Mouse (Mus musculus) testis, adult 2 months (tissue): ENCODE measurements around the gene Rpgrip1l. TPM values are rescaled to one million over a fixed set of nuclear protein-coding genes. Genes with fewer than 3 reads are reported as not detected.

Experiments
- H3K27ac ChIP-seq: fragments of 200-500 bp; 2 replicates; pipeline ENCODE4 v1.5.1; 2012; ENCODE audit warnings: low read depth, low read length; ENCODE audit not compliant: control insufficient read depth, insufficient read depth
- H3K27me3 ChIP-seq: fragments of 200-500 bp; 2 replicates; pipeline ENCODE4 v1.6.1; 2012; ENCODE audit warnings: mild to moderate bottlenecking, low read length, moderate library complexity; ENCODE audit not compliant: control insufficient read depth, insufficient read depth
- H3K36me3 ChIP-seq: fragments of 200-500 bp; 2 replicates; pipeline ENCODE4 v1.6.1; 2012; ENCODE audit warnings: mild to moderate bottlenecking, low read length; ENCODE audit not compliant: control insufficient read depth, insufficient read depth
- H3K4me1 ChIP-seq: fragments of 200-500 bp; 2 replicates; pipeline ENCODE4 v1.6.1; 2012; ENCODE audit warnings: low read length; ENCODE audit not compliant: control insufficient read depth, insufficient read depth
- H3K4me3 ChIP-seq: fragments of 200-500 bp; 2 replicates; pipeline ENCODE4 v1.5.1; 2012; ENCODE audit warnings: low read depth, mild to moderate bottlenecking, low read length, moderate library complexity, mixed read lengths; ENCODE audit not compliant: control insufficient read depth
- CTCF ChIP-seq: fragments of 200-500 bp; IDR thresholded peaks from 2 replicates; pipeline ENCODE4 v1.5.1; 2012; ENCODE audit warnings: low read depth, mild to moderate bottlenecking, inconsistent platforms, low read length, moderate library complexity; ENCODE audit not compliant: control insufficient read depth, insufficient read depth, insufficient replicate concordance
- POLR2A ChIP-seq: fragments of 200-500 bp; IDR thresholded peaks from 2 replicates; pipeline ENCODE4 v1.6.1; 2012; ENCODE audit warnings: low read depth, mild to moderate bottlenecking, inconsistent platforms, low read length, moderate library complexity; ENCODE audit not compliant: control insufficient read depth
- polyA plus RNA-seq: library from polyadenylated mRNA; depleted of rRNA; stranded (reverse); fragments of >200 nt; gene quantifications from 2 replicates; pipeline ENCODE4 v1.2.3, GENCODE M21; 2012

Gene Rpgrip1l
- polyA plus RNA-seq, 1 experiment = 20.4 TPM

DNA sequence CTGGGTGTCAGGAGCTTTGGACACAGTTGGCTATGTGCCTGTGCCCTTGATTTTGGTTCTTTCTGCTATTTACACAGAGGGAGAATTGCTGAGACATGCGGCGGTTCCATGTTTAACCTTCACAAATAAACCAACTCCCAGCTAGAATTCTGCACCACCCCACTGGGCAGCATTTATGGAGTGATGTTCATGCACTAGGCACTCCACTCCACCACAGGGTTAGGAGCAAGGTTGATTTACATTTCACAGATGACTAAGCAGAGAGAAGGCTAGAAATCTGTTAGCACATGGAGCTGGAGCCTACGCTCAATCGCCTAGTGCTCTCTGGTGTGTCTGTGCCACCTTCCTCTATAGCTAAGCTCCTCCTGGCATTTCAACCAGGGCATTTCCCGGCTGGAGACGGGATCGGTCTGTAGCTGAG lies 85.6 kb downstream of the Rpgrip1l start:
- TF ChIP-seq CTCF = no peak
- no peak for TF ChIP-seq POLR2A
- Histone ChIP-seq H3K4me1 (no peaks in the 10 kb centered on the region), H3K27me3 (no peaks in the 10 kb centered on the region), H3K27ac (no peak overlapping the region), H3K4me3 (no peak overlapping the region), H3K36me3 (no peaks in the 10 kb centered on the region; the same call in 1 of the 2 replicates)

- Histone ChIP-seq H3K36me3 (no peaks in the 10 kb centered on the region; the same call in 1 of the 2 replicates), H3K27me3 (no peaks in the 10 kb centered on the region), H3K4me3 (no peak overlapping the region), H3K4me1 (no peaks in the 10 kb centered on the region), H3K27ac (no peak overlapping the region)
- no peak for TF ChIP-seq CTCF
- no peak for TF ChIP-seq POLR2A
Measured at GRCm38 (mm10) chr8:91224227-91224626, 88.8 kb downstream of the Rpgrip1l start.

DNA sequence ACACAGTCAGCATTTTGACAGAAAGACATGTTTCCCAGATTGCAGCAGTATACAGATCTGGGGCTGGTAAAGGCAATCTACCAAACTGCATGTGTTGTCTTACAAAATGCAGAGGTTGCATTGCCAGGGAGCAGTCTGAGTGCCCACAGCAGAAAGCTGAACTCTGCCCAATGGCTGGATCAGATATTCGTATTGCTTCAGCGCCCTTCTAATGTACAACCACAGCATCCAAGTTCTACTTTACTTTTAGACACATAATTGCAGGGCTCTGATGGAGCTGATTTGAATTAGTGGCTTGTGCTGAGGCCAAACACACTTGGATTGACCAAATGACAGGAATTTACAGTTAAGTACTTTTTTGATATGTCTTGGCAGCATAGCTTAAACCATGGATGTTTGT lies 91.2 kb downstream of the Rpgrip1l start:
- Histone ChIP-seq H3K27ac (no peak overlapping the region), H3K4me3 (no peak overlapping the region)
- TF ChIP-seq POLR2A = no peak
- TF ChIP-seq CTCF = no peak

DNA sequence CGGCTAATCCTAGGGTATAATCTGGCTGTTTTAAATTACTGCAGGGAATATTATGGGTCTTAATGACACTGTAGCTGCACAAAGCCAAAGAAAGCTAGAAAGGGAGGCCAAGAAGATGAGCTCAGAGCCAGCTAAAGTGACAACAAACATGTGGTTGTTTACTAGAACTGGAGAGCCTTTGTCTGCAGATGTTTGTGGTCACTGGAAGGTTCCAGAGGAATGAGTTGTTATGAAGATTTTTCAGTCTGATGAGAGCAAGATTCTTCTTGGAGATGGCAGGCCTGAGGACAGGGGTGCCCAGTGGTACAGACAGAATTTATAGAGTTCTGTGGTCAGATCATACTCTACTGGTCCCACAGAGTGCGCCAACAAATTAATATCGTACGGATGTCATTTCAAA lies 94.8 kb downstream of the Rpgrip1l start:
- TF ChIP-seq POLR2A = no peak
- no peak for TF ChIP-seq CTCF
- Histone ChIP-seq H3K36me3 (no peaks in the 10 kb centered on the region), H3K4me1 (no peaks in the 10 kb centered on the region), H3K27me3 (no peaks in the 10 kb centered on the region), H3K4me3 (no peak overlapping the region), H3K27ac (no peak overlapping the region)

More for the DNA sequence above, 91.2 kb downstream of the Rpgrip1l start:
- no peaks in the 10 kb centered on the region for H3K27me3 ChIP-seq
- no peaks in the 10 kb centered on the region for H3K4me1 ChIP-seq
- no peaks in the 10 kb centered on the region; the same call in 1 of the 2 replicates for H3K36me3 ChIP-seq

- Histone ChIP-seq H3K27ac (no peak overlapping the region), H3K27me3 (no peaks in the 10 kb centered on the region), H3K4me1 (no peaks in the 10 kb centered on the region), H3K36me3 (no peaks in the 10 kb centered on the region), H3K4me3 (no peak overlapping the region)
- no peak for TF ChIP-seq POLR2A
- no peak for TF ChIP-seq CTCF
Measured at GRCm38 (mm10) chr8:91217062-91217905, 95.8 kb downstream of the Rpgrip1l start.

DNA sequence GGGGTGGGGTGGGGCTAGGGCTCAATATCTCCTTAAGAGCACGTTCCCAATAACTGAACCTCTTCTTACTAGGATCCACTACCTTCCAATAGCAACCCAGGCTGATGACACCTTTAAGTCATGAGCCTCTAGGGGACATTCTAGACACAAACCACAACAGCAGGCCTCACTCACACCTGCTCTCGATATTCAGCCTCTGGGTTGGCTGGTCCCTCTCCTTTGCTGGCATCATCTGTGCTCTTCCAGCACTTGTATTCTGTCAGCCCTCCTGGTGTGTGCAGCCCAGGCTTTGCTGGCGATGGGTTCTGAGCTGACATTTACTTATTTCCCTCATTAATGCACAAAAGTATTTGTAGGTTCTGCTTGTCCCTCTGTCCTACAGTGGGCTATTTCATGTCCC lies 98.8 kb downstream of the Rpgrip1l start:
- TF ChIP-seq CTCF = no peak
- TF ChIP-seq POLR2A = no peak
- Histone ChIP-seq H3K36me3 (no peaks in the 10 kb centered on the region), H3K4me3 (no peak overlapping the region), H3K27ac (no peak overlapping the region), H3K4me1 (no peaks in the 10 kb centered on the region), H3K27me3 (no peaks in the 10 kb centered on the region)

DNA sequence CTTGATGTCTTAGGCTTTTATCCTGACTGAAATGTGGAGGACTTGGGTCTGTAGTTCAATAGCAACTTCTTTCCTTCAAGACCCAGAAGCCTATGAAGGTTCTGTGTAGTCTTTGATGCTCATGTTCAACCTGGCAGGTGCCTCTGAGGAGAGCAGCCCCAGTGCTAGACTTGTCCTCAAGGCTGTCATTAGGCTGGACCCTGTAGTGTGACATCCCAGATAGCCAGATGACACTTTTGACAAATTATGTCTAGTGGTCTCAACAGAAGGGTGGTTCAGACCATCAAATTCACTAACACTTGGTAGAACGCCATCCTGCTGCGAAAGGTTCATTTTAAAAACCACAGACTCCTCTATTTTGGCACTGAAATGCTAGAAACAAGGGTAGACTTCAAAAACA lies 100.1 kb downstream of the Rpgrip1l start:
- no peak for TF ChIP-seq POLR2A
- TF ChIP-seq CTCF = no peak
- no peaks in the 10 kb centered on the region for H3K27me3 ChIP-seq
- H3K4me1 ChIP-seq = no peaks in the 10 kb centered on the region
- H3K27ac ChIP-seq = no peak overlapping the region
- no peak overlapping the region for H3K4me3 ChIP-seq
- no peaks in the 10 kb centered on the region for H3K36me3 ChIP-seq

DNA sequence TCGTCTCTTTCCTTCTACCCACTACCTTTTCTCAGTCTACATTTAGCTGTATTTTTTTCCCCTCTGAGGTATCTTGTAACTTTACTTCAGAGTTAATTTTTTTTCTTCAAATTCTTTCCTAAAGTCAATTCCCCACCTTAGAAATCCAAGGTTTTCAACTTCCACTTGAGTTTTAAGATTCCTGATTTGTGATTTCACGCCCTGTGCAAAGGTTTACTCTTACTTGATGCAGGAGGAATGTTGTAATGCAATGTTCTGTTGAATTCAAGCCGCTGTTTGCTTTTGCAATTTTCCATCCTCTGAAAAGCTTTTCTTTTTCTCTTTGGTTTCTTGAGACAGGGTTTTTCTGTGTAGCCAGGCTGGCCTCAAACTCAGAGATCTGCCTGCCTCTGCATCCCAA lies 103.4 kb downstream of the Rpgrip1l start:
- TF ChIP-seq POLR2A (no peak), CTCF (no peak)
- H3K4me3 ChIP-seq = no peak overlapping the region
- H3K27ac ChIP-seq = no peak overlapping the region
- no peaks in the 10 kb centered on the region for H3K27me3 ChIP-seq
- H3K4me1 ChIP-seq = no peaks in the 10 kb centered on the region
- H3K36me3 ChIP-seq = no peaks in the 10 kb centered on the region
